Mouse (Mus musculus): ENCODE measurements around the gene Pigw.

Pigw gene

GRCm38 (mm10) chr11:84879772-84880464 lies at the start of gene Pigw, which contains the start of gene Myo19:
Pigw (minus strand) TSS chr11:84880285.
Myo19 (plus strand) TSS chr11:84880148.
- peak; percentile 80 for DNase-seq (ENCODE audit: low spot score)

GRCm38 (mm10) chr11:84920981-84921380 lies 40.9 kb upstream of the Pigw start:
- no peak for DNase-seq (ENCODE audit: low spot score)

DNA sequence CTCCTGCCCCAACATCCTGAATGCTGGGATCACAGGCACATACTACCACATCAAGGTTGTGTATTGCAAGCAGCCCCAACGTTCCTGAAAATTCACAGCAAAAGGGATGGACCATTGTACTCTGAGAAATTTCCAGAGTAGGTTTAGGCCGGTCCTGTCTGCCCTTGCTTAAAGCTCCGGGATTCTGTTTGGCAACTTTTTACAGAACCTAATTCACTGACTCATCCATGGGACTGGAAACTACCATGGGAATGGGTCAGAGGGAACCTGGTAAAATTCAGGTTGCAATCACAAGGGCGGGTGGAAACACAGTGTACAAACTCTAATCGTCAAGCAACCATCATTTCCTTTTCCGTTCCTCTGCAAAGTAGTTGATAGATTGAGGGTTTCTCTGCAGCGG lies 39.9 kb upstream of the Pigw start:
- no peak for DNase-seq (ENCODE audit: low spot score)

DNA sequence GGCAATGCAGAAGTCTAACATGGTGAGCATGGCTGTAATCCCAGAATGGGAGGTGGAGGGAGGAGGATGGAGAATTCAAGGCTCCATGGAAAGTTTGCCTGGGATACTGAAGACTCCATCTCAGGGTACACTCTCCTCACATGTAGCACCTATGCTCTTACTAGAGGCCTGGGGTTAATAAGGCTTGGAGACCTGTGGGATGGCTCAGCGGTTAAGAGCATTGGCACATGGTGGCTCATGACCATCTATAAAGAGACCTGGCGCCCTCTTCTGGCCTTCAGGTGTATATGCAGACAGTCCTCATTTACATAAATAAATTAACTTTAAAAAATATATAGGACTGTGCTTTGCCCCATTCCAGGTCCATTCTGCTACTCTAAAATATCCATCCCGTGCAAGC lies 39.2 kb upstream of the Pigw start:
- peak; percentile 25 for DNase-seq (ENCODE audit: low spot score)

DNA sequence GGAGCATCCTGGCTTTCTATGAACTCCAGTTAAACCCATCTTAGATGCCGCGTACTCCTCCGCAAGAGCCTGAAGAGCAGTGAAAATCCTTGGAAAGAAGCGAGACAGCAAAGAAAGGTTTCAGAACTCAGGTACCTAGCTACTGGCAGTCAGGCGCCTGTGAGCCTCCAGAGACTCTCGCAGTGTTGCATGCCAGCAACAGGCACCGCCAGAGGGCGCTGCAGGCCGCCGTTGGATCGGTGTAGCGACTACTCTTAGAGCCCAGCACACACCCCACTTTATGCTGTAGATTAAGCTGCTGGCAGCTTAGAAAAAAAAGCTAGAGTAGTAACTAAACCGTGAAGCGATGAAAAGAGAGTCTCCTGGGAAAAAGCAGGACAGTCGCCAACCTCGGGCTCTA lies 38.3 kb upstream of the Pigw start:
- DNase-seq (ENCODE audit: low spot score): peak; percentile 84

- DNase-seq (ENCODE audit: low spot score): no peak
Observed at GRCm38 (mm10) chr11:84916703-84917300, 36.7 kb upstream of the Pigw start.

- peak; percentile 89 for DNase-seq (ENCODE audit: low spot score)
Observed at GRCm38 (mm10) chr11:84916053-84916702, 36.1 kb upstream of the Pigw start, which contains the start of gene Znhit3. Znhit3 (minus strand) TSS chr11:84916366.

GRCm38 (mm10) chr11:84914673-84915072 lies 34.6 kb upstream of the Pigw start:
- DNase-seq (ENCODE audit: low spot score): no peak

- DNase-seq (ENCODE audit: low spot score): no peak
Observed at GRCm38 (mm10) chr11:84910411-84910810, 30.3 kb upstream of the Pigw start.

GRCm38 (mm10) chr11:84908480-84908879 lies 28.4 kb upstream of the Pigw start:
- no peak for DNase-seq (ENCODE audit: low spot score)

DNA sequence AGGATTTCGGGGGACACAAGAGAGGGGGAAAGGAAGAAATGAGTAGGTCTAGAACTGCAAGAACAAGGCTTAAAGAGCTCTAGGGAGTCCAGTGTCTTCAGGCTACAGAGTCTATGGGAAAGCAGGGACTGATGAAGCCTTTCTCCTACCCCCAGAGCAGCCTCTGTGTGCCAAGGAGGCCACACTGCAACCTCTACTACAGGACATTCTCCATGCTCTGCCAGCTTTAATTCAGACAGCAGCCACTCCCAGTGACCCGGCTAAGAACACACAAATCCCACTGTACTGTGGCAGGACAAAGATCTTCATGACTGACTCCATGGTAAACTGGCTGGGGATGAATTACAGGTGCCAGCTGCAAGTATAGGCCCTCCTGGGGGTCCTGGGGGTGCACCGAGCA lies 27.0 kb upstream of the Pigw start:
- no peak for DNase-seq (ENCODE audit: low spot score)

GRCm38 (mm10) chr11:84904597-84905144 lies 24.6 kb upstream of the Pigw start:
- DNase-seq (ENCODE audit: low spot score): no peak

GRCm38 (mm10) chr11:84893113-84893512 lies 13.0 kb upstream of the Pigw start:
- DNase-seq (ENCODE audit: low spot score): no peak

DNA sequence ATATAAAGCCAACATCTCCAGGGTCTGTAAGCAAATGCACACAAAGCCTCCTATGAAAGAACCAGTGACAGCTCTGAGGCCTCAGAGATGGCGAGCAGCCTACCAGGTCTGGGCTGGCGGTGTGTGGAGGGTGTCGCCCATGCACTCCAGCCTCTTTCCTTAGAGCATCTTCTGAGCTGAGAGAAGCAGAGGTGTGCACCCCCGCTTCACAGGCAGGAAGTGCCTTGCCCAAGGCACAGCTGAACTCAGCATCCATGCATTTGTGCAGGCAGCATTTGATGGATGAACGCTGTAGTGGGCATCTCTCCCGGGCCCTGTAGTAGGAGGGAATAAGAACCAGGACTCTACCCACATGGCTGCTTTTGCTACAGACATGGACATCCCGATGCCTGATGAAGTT lies 11.6 kb upstream of the Pigw start:
- no peak for DNase-seq (ENCODE audit: low spot score)

GRCm38 (mm10) chr11:84889492-84889891 lies 9.4 kb upstream of the Pigw start:
- no peak for DNase-seq (ENCODE audit: low spot score)

DNA sequence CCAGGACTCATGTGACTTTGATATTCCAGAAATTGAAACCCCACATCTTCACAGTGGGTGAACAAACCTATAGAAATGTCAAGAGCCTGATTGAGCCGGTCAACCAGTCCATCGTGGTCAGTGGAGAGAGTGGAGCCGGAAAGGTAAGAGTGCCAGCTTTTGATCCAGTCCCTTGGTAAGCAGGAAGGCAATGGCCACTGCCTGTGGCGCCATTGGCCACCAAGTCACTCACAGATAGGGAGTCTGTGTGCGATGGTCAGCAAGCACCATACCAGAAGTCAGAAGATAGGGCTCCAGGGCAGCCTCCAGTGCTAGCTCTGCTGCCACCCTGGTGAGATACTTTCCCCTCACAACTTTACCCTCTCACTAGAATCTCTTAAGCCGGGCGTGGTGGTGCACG lies 7.9 kb upstream of the Pigw start:
- DNase-seq (ENCODE audit: low spot score): no peak

- DNase-seq (ENCODE audit: low spot score): no peak
Observed at GRCm38 (mm10) chr11:84886767-84887511, 6.9 kb upstream of the Pigw start.

- no peak for DNase-seq (ENCODE audit: low spot score)
Observed at GRCm38 (mm10) chr11:84886236-84886635, 6.2 kb upstream of the Pigw start.

DNA sequence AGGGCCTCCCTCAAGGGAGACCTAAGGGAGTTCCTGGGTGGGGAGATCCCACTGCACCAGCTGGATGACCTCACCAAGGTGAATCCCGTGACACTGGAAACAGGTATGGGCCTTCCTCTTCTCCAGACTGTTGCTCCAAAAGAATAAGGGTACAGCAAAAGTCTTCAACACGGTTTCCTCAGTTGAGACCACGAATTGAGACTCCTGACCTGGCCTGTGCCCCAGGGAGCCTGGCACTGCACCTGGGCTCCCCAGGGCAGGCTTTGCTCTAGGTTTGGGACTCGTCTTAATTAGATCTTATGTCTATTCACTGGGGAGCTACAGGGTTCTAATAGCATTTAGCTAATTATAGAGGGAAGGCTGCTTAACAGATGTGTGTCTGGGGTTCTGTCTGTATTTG lies 5.2 kb upstream of the Pigw start:
- DNase-seq (ENCODE audit: low spot score): no peak

DNA sequence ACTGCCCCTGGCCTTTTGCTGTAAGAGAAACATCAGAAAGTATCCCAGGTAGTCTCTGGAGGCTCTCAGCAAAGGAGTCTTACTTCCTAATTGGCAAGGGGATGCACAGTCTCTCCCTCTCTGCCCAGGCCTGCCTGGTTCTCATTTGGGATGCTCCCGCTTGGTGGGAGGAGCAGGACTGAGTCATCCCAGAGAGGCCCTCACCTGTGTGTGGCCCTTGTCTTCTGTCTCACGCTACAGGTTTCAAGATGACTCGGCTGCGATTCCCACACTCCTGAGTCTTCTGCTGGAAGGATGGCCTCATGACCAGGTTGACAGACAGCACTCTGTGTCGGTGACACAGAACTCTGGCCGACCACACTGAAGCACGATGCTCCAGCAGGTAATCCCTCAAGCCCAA lies 2.3 kb upstream of the Pigw start:
- no peak for DNase-seq (ENCODE audit: low spot score)

DNA sequence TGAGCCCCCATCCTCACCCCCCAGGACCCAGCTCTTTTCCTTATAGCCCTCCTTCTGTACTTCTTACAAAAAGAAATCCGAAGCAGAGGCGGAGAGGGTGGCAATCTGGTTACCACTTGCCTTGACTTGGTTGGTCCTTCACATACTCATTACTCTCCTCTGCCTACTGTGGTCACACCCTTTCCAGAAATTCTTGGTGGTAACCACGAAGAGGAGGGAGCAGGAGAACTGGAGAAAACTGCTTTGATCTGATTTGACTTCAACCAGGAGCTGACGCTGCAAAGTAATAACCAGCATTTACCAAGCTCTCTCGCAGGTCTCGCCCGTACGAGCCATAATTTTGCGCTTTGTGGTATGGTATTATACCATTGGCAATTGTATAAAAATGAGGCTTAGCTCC lies 886 bp upstream of the Pigw start:
- no peak for DNase-seq (ENCODE audit: low spot score)

DNA sequence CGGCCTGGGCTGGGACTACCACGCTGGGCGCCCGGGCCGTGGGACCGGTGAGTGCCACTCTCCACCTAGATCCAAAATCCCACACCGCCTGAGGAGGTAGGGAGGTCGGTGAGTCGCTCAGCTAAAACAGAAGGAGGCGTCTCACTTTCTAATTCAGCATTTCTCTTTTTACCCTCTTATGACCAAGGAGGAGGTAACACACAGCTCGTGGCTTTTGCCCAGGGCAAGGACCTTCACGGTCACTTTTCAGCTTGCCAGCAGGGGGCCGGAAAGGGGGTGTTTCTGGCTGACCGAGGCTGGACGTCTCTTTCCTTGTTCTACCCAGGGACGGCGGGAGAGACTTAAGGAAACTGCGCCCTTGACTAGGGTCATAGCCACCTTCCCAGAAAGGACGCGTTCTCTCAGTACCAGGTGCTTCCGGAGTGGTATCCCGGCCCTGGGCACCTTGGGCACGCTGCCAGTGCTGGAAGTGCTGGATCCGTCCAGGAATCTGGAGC lies 428 bp upstream of the Pigw start:
- DNase-seq (ENCODE audit: low spot score): peak; percentile 53
